Mouse (Mus musculus): ENCODE results near the gene Akap6. TPM values are rescaled to one million over a fixed set of nuclear protein-coding genes. Genes with fewer than 3 reads are reported as not detected.

Akap6 gene
- total RNA-seq, 2 experiments from 2014 or later: 58.8 to 60.4 TPM

DNA sequence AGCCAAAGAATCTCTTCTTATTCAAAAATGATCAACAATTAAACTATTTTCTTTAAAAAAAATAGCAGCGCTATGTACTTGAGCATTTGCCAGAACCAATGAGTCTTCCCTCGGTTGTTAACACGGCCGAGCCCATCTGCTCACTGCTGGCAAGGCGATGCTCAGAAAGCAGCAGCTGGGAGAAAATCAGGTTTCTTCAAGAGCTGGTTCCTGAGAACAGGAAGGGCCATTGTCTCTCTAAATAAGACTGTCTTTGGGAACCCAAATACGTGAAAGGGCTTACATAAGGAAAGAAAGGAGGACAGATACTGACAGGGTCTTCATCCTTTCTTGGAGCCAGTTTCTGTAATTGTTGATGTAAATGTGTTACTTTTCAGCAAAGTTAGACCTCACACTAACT is 75.2 kb downstream of the Akap6 start:
- peak in 1 of 2 experiments; percentile 31 for DNase-seq (ENCODE audit: low spot score in 2 of 2)

- no peak for DNase-seq (ENCODE audit: low spot score in 2 of 2)
Observed at GRCm38 (mm10) chr12:52780216-52780615, 81.0 kb downstream of the Akap6 start.

DNA sequence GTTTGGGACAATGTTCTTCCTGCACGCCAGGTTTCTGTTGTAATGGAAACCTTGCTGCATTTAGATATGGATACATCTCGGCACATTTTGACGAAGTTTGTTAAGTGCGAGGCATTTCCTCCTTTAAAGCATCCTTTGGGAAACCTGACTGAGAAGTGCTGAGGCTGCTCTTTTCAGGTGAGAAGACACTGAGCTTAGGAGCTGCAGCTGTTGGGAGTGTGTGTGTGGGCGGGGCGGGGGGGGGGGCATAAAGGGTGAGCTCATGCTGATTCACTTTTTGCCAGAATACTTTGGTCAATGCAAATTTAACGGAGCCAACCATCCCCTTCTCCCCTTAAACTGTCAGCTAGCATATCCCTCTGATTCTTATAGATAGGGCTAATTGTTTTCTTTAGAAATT is 81.9 kb downstream of the Akap6 start:
- no peak for DNase-seq (ENCODE audit: low spot score in 2 of 2)

GRCm38 (mm10) chr12:52782902-52783441 is 83.8 kb downstream of the Akap6 start:
- no peak for DNase-seq (ENCODE audit: low spot score in 2 of 2)

GRCm38 (mm10) chr12:52785217-52785616 is 86.0 kb downstream of the Akap6 start:
- DNase-seq (ENCODE audit: low spot score in 2 of 2): no peak

GRCm38 (mm10) chr12:52790350-52790768 is 91.2 kb downstream of the Akap6 start:
- DNase-seq (ENCODE audit: low spot score in 2 of 2): peak in 1 of 2 experiments; percentile 24

GRCm38 (mm10) chr12:52794131-52794530 is 94.9 kb downstream of the Akap6 start:
- no peak for DNase-seq (ENCODE audit: low spot score in 2 of 2)

DNA sequence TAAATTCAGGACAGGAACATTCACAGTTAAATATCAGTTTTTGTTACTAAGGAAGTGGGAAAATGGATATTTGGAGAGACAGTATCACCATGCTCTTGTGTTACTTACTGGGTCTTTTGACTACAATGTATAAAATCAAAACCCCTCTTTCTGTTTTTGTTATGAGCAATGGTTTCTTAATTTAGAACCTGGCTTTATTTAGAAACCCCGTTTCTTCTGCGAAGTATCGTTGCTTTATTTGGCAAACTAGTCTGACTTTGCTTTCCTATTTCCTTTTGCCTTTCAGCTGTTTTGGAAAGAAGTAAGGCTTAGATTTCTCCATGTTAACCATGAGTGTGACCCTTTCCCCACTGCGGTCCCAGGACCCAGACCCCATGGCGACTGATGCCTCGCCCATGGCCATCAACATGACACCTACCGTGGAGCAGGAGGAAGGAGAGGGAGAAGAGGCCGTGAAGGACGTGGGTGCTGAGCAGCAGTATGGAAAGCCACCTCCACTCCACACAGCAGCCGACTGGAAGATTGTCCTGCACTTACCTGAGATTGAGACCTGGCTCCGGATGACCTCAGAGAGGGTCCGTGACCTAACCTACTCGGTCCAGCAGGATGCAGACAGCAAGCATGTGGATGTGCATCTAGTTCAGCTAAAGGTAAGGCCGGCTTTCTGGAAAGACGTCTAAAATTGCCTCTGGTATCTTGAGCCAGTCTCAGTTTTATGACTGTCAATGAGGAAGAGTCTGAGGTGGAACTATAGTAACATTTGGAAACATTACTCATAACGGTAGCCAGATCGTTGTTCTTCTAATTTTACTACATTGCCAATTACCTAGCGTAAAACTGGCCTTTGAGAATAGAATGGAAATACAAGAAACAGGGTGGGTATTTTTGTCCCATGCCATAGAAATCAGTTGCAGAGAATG is 96.6 kb downstream of the Akap6 start:
- DNase-seq (ENCODE audit: low spot score in 2 of 2): no peak

GRCm38 (mm10) chr12:52796471-52796795 is 97.2 kb downstream of the Akap6 start:
- DNase-seq (ENCODE audit: low spot score in 2 of 2): no peak

DNA sequence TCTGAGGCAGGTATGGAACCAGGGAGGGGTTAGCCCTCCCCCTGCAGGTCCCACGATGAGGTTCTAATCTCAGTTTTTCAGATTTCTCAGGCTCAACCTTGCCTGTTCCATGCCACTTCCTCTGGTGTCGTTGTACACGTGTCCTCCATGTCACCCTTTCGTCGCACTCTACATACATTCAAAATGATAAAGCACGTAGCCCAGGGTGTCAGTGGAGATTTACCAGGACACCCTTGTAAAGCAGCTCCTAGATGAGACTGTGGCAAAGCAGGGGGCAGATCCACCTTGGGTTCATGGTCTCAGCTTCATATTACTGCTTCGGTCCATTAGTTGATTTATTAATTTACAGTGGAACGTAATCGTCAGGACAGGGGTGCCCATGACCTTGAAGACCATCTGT is 100.5 kb downstream of the Akap6 start:
- no peak for DNase-seq (ENCODE audit: low spot score in 2 of 2)

DNA sequence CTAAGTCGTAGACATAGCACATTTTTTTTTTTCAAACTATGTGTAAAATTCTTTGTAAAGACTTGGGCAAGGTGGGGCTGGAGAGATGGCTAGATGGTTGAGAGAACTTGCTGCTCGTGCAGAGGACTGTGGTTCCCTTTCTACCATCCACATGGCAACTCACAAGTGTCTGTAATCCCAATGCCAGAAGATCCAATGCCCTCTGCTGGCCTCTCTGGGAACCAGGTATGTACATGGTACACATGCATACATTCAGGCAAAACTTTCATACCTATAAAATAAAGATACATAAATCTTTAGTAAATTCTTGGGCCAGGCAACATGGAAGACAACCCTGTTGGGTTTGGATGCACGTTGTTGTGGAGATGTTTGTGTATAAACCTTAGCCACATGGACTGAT is 107.1 kb downstream of the Akap6 start:
- no peak for DNase-seq (ENCODE audit: low spot score in 2 of 2)

DNA sequence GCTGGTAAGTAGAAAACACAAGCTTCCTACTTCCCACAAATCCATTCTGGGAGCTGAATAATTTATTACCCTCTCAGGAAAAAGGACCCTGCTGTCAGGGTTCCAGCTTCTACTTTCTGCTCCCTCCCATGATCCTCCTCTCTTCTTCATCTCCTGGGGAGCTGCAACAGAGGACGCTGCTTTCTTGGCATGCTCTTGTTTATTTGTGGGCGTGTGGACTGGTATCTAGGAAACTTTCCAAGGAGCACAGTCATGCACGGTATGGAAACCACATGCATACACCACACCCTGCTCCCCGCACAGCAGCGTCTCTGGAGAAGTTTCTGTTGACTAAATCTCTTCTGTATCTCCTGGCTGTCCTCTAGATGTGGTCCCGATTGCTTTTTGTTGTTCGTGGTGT is 119.4 kb downstream of the Akap6 start:
- DNase-seq (ENCODE audit: low spot score in 2 of 2): no peak

GRCm38 (mm10) chr12:52824774-52825173 is 125.6 kb downstream of the Akap6 start:
- no peak for DNase-seq (ENCODE audit: low spot score in 2 of 2)

- DNase-seq (ENCODE audit: low spot score in 2 of 2): no peak
Observed at GRCm38 (mm10) chr12:52828944-52829736, 130.0 kb downstream of the Akap6 start.

DNA sequence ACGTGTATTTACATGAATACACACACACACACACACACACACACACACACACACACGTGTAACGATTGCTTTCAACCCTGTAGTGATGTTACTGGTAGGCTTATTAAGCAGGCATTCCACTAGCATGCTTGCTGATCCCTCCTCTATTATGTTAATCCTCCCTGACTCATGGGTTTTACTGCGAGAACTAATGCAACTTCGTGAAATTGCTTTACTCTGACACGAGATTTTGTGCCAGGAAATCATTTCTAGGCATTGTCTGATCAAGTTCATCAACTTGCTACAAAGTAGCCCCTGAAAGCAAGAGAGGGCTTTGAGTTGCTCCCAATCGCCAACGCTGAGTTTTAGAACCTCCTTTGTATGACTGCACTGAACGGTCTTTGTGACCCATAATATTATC is 132.6 kb downstream of the Akap6 start:
- no peak for DNase-seq (ENCODE audit: low spot score in 2 of 2)

DNA sequence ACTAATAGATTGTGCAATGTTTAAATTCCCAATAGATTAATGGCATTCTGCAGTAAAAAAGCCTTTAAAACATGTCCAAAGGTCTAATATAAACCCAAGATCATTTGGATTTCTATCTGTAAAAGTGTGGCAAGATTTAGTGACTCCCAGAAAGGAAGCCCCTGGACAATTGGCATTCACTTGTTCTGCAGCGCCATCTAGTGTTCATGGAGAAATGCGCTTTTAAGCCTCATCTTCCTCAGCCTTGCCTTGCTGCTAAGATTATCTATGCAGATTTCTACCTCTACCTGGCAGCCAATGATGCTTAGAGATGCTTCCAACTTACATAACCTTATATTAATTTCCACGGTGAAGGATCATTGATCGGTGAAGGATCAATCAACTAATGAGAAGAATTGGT is 133.0 kb downstream of the Akap6 start:
- DNase-seq (ENCODE audit: low spot score in 2 of 2): peak in 1 of 2 experiments; percentile 59

DNA sequence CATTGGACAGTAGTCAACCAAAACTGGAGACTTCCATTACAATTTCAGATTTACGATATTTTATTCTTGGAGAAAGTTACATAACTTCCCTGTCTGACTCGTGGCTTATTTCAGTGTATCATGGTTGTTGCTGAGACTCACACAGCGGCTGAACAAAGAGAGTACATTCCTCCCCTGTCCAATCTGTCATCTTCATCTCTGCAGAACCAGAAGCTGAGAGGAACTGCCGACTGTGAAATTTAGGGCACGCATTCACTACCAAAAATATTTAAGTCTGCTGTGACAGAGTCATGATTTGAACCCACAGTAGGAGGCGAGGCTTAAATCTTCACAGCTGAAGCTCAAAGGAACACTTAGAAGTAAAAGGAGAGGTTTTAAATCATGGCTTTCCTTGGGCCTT is 134.0 kb downstream of the Akap6 start:
- DNase-seq (ENCODE audit: low spot score in 2 of 2): no peak

DNA sequence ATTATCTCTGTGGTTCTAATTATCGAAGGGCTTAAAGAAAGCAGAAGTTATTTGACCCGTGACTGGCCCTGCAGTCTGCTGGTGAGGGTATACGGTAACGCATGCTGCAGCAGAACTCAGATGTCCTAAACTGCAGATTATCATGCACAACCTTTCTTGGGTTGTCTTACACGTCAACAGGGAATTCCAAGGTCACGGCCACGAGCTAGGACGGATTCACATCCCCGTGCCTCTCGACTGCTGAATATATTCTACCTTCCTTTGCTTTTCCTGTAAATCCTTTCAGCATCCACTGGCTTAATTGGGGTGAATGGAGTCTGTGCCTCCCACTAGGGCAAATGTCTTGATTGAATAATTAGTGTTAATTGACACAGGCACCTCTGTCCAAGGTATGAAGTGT is 134.9 kb downstream of the Akap6 start:
- DNase-seq (ENCODE audit: low spot score in 2 of 2): no peak

DNA sequence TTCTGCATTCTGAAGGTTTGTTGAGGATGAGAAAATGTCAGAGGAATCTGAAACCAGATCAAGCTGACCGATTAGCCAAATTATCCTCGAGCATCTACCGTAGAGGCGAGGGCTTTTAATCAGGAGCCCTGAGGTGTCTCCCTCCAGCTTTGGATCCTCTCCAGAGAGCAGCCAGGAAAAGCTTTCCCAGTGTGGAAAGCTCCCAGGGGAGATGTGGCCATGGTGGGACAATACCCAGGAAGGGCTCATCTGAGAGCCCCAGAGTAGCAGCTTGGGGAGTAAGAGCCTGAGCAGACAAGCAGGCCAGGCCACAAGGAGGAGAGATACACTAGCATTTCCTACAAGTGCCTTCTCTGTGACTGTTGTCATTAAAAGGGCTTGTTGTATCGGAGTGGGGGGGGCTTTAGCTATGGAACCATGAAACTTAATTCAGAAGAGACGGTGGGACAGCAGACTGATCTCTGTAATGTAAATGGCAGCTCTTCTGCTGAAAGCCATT is 135.6 kb downstream of the Akap6 start:
- no peak for DNase-seq (ENCODE audit: low spot score in 2 of 2)

- no peak for DNase-seq (ENCODE audit: low spot score in 2 of 2)
Observed at GRCm38 (mm10) chr12:52835291-52835742, 136.1 kb downstream of the Akap6 start.

DNA sequence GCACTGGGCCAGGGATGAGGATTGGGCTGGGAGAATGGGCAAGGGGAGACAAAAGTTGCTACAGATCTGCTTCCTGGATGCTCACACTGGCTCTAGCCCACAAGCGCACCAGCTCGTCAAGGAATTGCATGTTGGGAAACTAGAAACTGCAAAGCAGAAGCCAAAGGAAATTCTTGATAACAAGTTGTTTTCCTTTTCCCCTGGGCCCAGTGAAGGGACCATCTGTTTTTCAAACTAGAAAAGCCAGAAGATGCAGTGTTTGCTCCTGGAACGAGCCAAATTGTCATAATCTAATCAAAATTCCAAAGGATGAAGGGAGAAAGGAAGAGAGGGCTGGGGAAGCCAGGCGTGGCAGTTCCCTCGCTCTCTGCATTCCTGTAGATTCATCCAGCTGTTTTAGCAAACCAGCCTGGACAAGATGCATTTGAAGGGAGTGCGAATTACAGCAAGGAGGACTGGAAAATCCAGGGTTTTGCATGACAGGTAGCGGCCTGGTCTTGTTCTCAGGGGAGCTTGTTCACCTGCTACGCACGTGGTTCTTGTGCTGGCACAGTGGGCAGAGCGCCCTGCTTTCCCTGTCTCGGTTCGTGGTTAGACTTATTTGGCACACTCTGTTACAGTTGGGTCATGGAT is 136.8 kb downstream of the Akap6 start:
- no peak for DNase-seq (ENCODE audit: low spot score in 2 of 2)
